Comparison of ENCODE assay signal across 8 mouse cellular contexts in genomic region chr1:39577253-39577705, GRCm38 (mm10). TPM values are rescaled to one million over a fixed set of nuclear protein-coding genes. Genes with fewer than 3 reads are reported as not detected.
A peak's percentile ranks its signal among the peaks of the same experiment; 100 is the strongest.
DNase-seq lines count a peak whose midpoint lies in the region; ATAC-seq and TF ChIP-seq lines count a peak whose summit lies in the region.

Gene Rnf149 (minus strand): TSS chr1:39577405.

- H3K9me3 ChIP-seq in embryonic facial prominence, embryonic 15.5 days (replicated peaks) = no peaks in the 10 kb centered on the region
- no peaks in the 10 kb centered on the region for H3K9me3 ChIP-seq in kidney, embryonic 14.5 days (ENCODE audit: control insufficient read depth, low read length)
- no peaks in the 10 kb centered on the region for H3K9me3 ChIP-seq in limb, embryonic 15.5 days

- H3K9ac ChIP-seq in embryonic facial prominence, embryonic 15.5 days = peak within 1 kb of the TSS; percentile 93
- peak within 1 kb of the TSS; percentile 95 for H3K9ac ChIP-seq in kidney, embryonic 14.5 days (ENCODE audit: low read depth, low read length)
- H3K9ac ChIP-seq in limb, embryonic 15.5 days = peak within 1 kb of the TSS; percentile 89

- peaks cover 4% of the 10 kb centered on the region; the same call in 1 of the 2 replicates for H3K4me1 ChIP-seq in bone marrow, adult 2 months (ENCODE audit: control insufficient read depth, insufficient read depth, low read length)
- peaks cover 25% of the 10 kb centered on the region for H3K4me1 ChIP-seq in embryonic facial prominence, embryonic 15.5 days
- peaks cover 28% of the 10 kb centered on the region for H3K4me1 ChIP-seq in kidney, embryonic 14.5 days (ENCODE audit: control insufficient read depth, insufficient read depth, low read length)
- peaks cover 11% of the 10 kb centered on the region for H3K4me1 ChIP-seq in limb, embryonic 15.5 days

- under 1% methylated on average over 49 of the region's 49 CpGs for WGBS in bone marrow, adult 2 months
- under 1% methylated on average over 49 of the region's 49 CpGs for WGBS in embryonic facial prominence, embryonic 15.5 days
- WGBS in kidney, embryonic 14.5 days = 2% methylated on average over 49 of the region's 49 CpGs
- WGBS in limb, embryonic 15.5 days = under 1% methylated on average over 40 of the region's 49 CpGs

- no peaks in the 10 kb centered on the region for H3K36me3 ChIP-seq in embryonic facial prominence, embryonic 15.5 days
- no peaks in the 10 kb centered on the region for H3K36me3 ChIP-seq in kidney, embryonic 14.5 days (ENCODE audit: control insufficient read depth, insufficient read depth, low read length)
- H3K36me3 ChIP-seq in limb, embryonic 15.5 days = no peaks in the 10 kb centered on the region

- no peak for TF ChIP-seq CTCF in bone marrow, adult 2 months (IDR thresholded peaks at IDR 0.05; ENCODE audit: control insufficient read depth, insufficient read depth, low read length)

- ATAC-seq in embryonic facial prominence, embryonic 15.5 days (ENCODE audit: insufficient number of reproducible peaks, low FRiP score, low TSS enrichment, low read depth) = peak; percentile 96
- peak; percentile 98 for ATAC-seq in kidney, embryonic 14.5 days (ENCODE audit: low FRiP score, low TSS enrichment)
- ATAC-seq in limb, embryonic 15.5 days (ENCODE audit: insufficient number of reproducible peaks, low FRiP score, low TSS enrichment, low read depth) = peak; percentile 96

- no peaks in the 10 kb centered on the region for H3K27me3 ChIP-seq in embryonic facial prominence, embryonic 15.5 days
- H3K27me3 ChIP-seq in kidney, embryonic 14.5 days (ENCODE audit: control insufficient read depth, insufficient read depth, low read length) = no peaks in the 10 kb centered on the region
- no peaks in the 10 kb centered on the region for H3K27me3 ChIP-seq in limb, embryonic 15.5 days

- DNase-seq in 416B (ENCODE audit: low read depth) = peak; percentile 96
- peak; percentile 92 for DNase-seq in heart, adult 8-10 months (ENCODE audit: low spot score)
- peak; percentile 99 to 100 for DNase-seq in monocyte, adult 2 months (ENCODE audit: low read depth in 1 of 2, low spot score in 2 of 2)
- DNase-seq in spleen, postnatal 36 days (ENCODE audit: low spot score in 2 of 2) = peak; percentile 94 to 95

- H3K27ac ChIP-seq in bone marrow, adult 2 months (ENCODE audit: control insufficient read depth, insufficient read depth, low read depth, low read length, poor library complexity) = peak within 1 kb of the TSS; percentile 98
- H3K27ac ChIP-seq in embryonic facial prominence, embryonic 15.5 days (replicated peaks) = peak within 1 kb of the TSS; percentile 100
- peak within 1 kb of the TSS; percentile 98 for H3K27ac ChIP-seq in kidney, embryonic 14.5 days (ENCODE audit: low read depth, low read length)
- peak within 1 kb of the TSS; percentile 100 for H3K27ac ChIP-seq in limb, embryonic 15.5 days

- peak; percentile 91 for TF ChIP-seq POLR2A in bone marrow, adult 2 months (IDR thresholded peaks at IDR 0.05; ENCODE audit: borderline replicate concordance, control insufficient read depth, low read depth, low read length)

- peak within 1 kb of the TSS; percentile 62 for H3K4me2 ChIP-seq in embryonic facial prominence, embryonic 15.5 days (replicated peaks)
- peak within 1 kb of the TSS; percentile 48 for H3K4me2 ChIP-seq in kidney, embryonic 14.5 days (replicated peaks; ENCODE audit: low read depth, low read length)
- H3K4me2 ChIP-seq in limb, embryonic 15.5 days = peak within 1 kb of the TSS; percentile 69

- peak within 1 kb of the TSS; percentile 93 for H3K4me3 ChIP-seq in bone marrow, adult 2 months (replicated peaks; ENCODE audit: control insufficient read depth, low read depth, low read length)
- H3K4me3 ChIP-seq in embryonic facial prominence, embryonic 15.5 days (replicated peaks) = peak within 1 kb of the TSS; percentile 96
- peak within 1 kb of the TSS; percentile 81 for H3K4me3 ChIP-seq in kidney, embryonic 14.5 days (ENCODE audit: low read length)
- H3K4me3 ChIP-seq in limb, embryonic 15.5 days = peak within 1 kb of the TSS; percentile 96

RNA-seq across cellular contexts. Expression of gene Rnf149, which starts in this region (rescaled TPM):
- 4.9 and 12.8 TPM in 2 replicates for polyA plus RNA-seq in bone marrow, adult 2 months (2011; ENCODE audit: insufficient read depth, insufficient read length, low replicate concordance, missing spikeins)
- 36.0 and 36.7 TPM in 2 replicates for polyA plus RNA-seq in embryonic facial prominence, embryonic 15.5 days (2015; fragmentation: Nextera tagmentation; extraction: Ambion mirVana)
- 1 to 10 TPM; 6.2 to 9.5 (median 7.8) TPM for total RNA-seq in heart, adult 8-10 months (2022)
- polyA plus RNA-seq in kidney, embryonic 14.5 days (2014; fragmentation: Nextera tagmentation; extraction: Ambion mirVana) = 41.3 and 45.2 TPM in 2 replicates
- polyA plus RNA-seq in limb, embryonic 15.5 days (2015; fragmentation: Nextera tagmentation; extraction: Ambion mirVana) = 28.3 and 34.1 TPM in 2 replicates

Comparison
In these comparisons a context has a peak if more than half of its experiments do, and no peak if none do; other contexts are left out.
1. Peak in every context shown above with its lines: DNase-seq, ATAC-seq, H3K4me3 ChIP-seq and H3K27ac ChIP-seq.